Mouse (Mus musculus) 416B (cell line): ENCODE data around the gene 4930402H24Rik.

Experiments used
- DNase-seq: peaks from one replicate; pipeline ENCODE4 v3.0.0; 2011; ENCODE audit warnings: low read depth

4930402H24Rik gene

DNA sequence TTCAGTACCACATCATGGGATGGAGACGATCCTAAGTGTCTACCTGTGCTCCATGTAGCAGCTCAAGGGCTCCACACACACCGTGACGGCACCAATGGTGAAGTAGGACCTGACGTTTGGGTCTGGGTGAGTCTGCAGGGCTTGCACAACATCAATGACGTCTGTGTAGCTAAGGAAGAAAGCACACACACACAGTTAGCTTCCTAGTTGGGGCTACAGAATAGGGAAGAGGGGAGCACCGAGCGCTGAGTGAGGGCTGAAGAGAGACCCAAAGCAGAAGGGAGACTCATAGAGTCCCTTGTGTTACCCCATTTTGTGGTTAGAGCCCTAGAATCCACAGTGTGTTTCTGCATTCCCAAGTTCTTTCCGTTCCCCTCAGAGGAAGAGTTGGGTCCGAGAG lies 175.5 kb downstream of the 4930402H24Rik start:
- no peak for DNase-seq

DNA sequence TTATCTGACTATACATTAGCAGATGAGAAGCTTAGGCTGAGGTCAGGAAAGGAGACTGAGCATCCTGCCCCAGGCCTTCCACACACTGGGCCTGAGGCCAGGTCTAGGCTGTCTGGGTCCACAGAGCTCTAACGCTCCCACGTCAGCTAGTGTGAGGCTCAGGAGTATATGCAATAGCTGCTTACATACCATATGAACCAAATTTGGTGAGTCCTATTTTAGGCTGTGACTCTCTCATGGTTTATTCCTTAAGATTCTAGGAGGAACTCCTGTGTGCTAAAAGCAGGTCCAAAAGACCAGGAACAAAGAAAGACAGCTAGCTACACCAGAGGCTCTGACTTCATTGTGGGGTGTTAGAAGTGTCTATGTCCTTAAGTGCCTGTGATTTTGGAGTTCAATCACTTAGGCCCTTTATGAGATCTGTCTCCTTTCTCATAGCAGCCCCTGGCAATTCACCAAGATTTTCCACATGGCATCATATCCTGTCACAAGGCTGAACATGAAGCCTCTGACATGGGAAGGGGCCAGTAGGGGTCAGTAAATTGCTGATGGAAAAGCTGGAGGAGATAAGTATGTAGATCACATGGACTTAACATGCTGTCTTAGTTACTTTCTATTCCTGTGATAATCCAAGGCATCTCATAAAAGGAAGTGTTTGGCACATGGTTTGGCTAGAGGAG lies 177.2 kb downstream of the 4930402H24Rik start:
- peak; percentile 14 for DNase-seq

DNA sequence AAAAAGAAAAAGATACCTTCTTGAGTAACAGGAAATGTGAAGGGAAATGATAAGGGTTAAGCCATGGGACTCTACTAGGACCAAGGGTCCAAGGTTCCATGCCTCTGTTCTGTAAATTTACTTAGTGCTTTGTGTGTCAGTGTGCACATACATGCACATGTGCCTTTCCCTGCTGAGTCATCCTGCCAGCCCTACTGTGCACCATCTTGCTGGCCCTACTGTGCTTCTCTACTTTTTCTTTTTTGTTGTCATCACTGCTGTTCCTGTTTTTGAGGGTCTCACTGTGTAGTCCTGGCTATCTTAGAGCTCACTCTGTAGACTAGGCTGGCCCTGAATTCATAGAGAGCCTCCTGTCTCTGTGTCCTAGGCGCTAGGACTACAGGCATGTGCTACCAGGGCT lies 178.5 kb downstream of the 4930402H24Rik start:
- DNase-seq, result peak; percentile 41

DNA sequence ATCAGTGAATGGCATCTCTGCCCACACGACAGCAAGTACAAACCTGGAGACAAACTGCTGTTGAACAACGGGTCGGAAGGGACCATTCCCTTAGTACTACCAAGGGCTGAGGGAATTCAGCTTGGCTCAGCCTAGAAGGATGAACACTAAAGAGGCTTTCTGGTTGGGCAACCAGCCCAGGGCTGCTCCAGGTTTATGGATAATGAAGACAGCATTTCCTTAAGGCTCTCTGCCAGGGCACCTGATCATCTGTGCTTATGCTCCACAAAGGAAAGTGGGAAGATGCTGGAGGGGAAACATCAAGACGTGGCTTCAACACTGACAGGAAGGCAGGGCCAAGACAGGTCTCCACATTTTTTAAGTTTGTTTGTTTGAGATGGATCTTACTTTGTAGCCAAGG lies 181.8 kb downstream of the 4930402H24Rik start:
- DNase-seq, result no peak

DNA sequence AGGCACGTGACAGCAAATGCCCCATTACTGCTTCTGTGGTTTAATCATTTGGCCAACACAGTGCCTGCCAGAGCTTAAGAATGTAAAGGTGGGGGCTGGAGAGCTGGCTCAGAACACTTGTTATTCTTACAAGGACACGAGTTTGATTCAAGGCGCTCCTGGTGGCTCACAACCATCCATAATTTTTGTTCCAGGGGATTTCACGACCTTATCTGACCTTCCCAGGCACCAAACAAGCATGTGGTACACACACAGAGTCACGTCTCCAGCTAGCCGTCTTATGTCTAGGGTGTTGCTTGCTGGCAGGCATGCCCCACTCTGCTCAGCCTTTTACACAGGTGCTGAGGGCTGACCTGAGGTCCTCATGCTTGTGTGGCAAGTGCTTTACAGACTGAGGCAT lies 188.3 kb downstream of the 4930402H24Rik start:
- DNase-seq, result no peak

DNA sequence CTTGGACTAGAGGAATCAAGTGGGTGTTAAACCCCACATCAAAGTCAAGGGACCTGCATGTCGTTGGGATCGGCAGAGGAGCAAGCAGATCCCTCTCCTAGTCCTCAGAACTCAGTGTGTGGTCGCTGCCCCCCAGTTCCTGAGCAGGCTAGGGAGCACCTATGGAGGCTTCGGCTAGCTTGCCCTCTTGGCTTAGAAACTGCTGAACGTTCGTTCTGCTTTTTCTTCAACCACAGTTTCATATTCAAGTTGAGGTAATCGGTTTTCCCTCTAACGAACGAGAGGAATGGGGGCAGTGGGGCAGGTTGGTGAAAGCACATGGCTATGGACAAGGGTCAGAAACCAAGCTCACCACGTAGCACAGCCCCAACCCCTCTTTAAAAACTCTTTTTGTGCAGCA lies 199.1 kb downstream of the 4930402H24Rik start:
- DNase-seq, result no peak

DNA sequence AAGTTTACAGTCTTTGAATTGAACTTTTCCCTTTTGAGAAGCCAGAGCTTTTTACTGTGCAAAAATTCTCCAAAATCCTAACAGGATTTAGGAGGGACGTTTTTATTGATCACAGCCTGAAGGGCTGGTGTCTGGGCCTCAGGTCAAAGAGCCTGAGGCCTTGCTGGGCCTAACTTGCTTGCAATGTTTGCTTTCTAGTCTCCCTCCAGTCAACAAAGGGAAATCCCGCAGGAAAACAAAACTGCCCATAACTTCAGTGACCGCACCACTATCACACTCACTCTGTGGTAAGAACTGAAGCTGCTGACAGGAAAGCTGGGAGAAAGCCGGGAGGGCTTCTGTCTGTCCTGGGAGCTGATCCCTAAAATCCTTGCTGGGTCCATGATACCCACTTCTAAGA lies 199.6 kb downstream of the 4930402H24Rik start:
- no peak for DNase-seq

DNA sequence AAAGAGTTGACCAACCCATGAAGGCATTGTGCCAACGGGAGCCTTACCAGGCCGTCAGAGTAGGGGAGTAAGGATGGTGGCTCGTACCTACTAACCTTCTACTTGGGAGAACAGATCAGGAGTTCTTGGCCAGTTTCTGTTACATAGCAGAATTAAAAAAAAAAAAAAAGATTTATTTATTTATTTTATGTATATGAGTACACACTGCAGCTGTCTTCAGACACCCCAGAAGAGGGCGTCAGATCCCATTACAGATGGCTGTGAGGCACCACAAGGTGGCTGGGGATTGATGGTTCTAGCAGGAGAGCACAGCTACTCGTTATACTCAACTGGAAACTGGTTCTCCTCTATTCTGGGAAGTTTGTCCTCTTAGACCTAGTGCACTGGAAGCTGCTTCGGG lies 201.0 kb downstream of the 4930402H24Rik start:
- peak; percentile 12 for DNase-seq

DNA sequence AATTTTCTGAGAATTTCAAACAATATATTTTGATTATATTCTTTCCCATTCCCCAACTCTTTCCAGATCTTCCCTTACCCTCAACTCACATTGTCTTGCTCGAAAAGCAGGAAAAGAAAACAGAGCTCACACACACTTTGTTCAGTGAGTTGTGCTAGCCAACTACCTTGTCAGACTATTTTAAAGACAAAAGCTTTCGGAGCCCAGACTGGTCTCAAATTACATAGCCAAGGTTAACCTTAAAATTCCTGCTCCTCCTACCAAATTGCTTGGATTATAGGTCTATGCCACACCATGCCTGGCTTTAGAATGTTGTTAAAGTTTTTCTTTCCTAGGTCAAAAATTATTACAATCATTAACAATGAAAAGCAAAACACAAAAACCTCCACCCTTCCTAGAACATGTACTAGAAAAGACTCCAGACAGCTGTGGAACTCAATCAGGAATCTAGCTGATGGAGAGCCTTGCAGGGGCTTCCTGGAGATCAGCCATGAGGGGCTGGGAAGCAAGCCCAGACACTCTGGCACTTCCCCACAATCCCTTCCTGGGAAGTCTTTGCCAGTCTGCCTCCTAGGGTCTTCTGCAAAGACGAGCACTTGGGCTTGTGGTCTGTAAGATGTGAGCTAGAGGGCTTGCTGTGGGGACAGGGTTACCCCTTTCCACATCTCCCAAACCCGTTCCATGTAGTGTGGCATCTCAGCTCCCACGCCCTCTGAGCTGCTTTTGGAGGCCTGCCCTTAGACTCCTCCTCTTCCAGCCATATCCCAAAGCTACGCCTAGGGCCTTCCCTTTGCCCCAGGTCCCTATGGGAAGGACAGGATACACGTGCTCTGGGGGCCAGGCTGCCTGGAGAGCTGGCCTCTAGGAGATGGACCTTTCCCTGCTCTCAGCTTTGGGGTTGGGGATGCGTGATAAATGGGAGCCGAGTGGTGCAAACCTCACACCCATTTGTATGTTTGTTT lies 201.9 kb downstream of the 4930402H24Rik start:
- no peak for DNase-seq

DNA sequence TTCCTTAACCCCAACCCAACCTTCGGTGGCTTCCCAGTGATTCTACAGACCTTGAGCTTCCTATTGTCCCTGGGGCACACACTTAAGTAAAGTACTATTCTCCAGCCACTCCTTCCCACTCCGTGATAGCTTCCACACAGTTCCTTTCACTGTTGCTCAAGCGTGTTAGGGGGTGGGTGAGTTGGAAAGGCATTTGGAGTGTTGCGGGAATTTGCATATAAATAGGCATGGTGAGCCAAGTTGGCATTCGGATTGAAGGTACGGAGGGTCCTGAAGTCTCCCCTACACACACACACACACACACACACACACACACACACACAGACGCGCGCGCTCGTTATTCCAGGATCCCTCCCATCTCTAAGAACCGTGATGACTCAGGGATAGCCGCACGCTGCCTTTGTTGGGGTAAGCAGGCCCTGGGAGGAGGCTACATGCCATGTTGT lies 208.4 kb downstream of the 4930402H24Rik start:
- DNase-seq, result no peak

DNA sequence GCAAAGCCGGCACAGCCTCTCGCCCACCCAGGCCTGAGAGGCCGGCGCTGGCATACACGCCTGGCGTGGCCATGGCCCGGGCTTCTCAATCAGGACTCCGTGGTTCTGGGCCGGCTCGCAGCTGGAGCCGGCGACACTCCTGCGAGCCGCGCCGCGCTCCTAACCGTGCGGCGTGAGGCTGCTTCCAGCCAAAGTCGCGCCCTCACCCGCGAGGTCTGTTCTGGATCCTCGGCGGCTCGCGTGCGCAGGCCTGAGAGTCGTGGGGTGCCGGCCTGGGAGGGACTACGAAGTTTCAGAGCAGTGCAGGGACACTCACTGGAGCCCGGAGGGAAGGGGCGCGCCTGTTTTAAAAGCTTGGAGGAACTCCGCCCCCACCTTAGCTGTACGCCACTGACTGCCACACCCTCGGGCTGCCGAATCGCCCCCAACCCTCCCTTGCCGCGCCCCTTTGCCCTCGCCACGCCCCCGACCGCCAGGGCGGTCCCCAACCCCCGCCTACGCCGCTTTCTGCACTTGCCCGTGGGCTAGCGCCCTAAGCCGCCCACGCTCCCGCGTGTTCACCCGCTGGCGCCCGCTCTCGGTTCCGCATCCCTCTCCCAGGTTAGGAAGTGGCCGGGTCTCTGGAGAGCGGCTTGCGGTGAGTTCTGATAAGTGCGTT lies 208.9 kb downstream of the 4930402H24Rik start, which contains the start of gene Slc4a11:
Gene Slc4a11 (minus strand): TSS at position 367 of the 658 bp plus-strand sequence.
- no peak for DNase-seq

DNA sequence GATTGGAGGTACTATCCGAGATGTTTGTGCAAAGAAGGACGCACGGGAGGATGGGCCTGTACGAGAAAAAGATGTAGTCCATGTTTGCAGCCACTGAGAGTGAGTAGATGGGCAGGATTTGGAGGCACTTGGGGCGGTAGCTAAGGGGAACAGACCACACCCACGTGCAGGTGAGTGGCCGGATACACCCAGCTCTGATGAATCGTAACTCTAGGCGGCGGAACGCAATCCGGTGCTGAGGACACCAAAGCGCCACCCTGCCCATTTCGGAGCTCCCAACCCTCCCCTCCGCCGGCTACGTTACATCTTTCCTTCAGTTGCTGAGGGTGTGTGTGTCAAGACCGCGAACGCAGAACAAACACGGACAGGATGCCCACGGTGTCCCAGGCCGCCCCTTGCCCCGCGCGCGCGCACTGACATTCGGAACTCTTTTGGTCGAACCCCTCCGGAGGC lies 209.5 kb downstream of the 4930402H24Rik start:
- no peak for DNase-seq

DNA sequence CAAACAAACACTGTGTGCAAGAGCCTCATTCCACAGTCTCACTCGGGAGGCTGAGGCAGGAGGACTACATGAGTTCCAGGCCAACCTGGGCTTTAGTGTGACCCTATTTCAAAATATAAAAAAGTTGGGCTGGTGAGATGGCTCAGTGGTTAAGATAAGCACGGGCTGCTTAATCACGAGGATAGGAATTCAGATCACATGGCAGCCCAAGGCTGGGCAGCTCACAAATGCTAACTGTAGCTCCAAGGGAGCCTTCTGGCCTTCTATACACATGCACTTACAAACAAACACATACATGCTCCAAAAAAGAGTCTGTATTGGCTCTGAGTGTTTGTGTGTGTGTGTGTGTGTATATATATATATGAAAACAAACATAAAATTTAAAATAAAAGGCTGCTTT lies 212.6 kb downstream of the 4930402H24Rik start:
- no peak for DNase-seq

DNA sequence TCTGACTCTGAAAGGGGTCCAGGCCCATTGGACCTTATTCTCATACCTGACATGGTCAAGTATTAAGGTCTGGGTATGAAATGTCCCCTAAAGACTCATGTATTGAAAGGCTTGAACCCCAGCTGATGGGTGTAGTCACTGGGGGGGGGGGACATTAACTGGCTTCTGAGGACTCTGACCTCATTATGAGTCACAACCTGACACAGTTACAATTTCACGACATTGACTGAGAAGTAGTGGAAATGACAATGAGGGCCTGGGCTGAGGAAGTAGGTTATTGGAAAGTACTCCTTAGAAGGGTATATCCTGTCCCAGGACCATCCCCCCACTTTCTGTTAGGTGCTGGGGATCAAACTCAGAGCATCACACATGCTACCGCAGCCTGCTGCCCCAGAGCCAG lies 217.2 kb downstream of the 4930402H24Rik start:
- peak; percentile 72 for DNase-seq

DNA sequence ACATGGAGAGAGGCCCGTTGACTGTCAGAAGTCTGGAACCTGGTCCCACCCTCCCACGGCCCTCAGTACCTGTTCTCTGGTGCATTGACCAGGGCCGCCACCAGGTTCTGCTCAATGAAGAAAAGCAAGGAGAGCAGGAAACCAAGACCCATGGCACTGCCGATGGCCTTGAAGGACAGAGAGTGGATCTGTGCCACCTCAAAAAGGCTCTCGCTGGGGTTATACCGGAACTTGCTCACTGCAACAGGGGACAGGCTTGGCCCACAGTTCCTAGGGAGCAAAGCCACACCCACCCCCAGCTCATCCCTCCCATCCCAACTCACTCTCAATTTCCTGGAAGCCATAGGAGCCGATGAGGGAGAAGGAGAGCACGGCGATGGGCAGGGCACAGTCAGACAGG lies 220.8 kb downstream of the 4930402H24Rik start:
- DNase-seq, result no peak

DNA sequence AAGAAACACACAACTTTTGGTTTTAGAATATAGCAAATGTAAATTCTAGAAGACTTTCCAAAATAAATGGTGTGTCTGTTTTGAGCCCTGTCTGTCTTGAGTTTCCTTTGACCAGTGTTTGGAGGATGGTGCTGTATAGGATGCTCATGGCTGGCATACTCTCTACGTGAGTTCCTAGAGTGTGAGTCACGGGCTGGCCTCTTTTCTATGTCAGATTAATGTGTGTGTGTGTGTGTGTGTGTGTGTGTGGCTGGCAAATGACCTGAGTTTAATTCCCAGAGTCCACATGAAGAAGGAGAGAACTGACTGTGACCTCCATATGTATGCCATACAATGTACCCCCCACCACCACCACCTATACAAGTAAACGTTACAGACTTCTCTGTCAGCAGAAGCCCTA lies 224.7 kb downstream of the 4930402H24Rik start:
- no peak for DNase-seq

DNA sequence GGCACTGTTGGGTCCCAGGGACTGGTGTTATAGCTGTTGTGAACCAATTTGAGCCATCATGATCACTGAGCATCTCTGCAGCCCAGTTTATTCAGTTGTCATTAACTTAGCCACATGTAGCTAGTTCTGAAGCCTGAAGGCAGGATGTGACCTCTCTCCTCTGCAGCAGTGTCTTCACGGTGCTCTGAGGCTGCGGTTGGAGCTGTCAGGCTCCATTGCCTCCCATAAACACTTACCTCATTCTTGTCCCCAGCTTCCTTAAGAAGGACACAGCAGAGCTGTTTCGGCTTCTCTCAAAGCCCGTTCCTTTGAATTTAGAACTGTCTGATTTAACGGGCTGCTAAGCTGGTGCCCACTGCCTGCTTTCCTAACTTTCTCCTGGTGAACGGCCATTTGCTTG lies 226.3 kb downstream of the 4930402H24Rik start:
- DNase-seq, result no peak

DNA sequence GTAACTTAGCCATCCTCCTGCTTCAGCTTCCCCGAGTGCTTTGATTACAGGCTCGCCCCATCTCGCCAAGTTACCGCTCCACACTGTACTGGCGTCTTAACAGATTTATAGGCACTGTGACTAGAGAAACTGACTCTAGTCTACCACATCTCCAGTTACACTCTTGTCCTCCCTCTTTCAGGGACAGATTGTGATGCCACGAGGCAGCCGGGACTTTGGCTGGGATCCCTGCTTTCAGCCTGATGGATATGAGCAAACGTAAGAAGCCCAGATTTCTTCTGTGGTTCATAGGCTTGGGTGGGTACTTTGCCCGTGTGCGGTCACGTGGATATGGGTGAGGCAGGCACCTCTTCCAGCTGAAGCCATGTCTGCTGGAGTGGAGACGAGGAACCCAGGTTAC lies 227.1 kb downstream of the 4930402H24Rik start:
- DNase-seq, result no peak

DNA sequence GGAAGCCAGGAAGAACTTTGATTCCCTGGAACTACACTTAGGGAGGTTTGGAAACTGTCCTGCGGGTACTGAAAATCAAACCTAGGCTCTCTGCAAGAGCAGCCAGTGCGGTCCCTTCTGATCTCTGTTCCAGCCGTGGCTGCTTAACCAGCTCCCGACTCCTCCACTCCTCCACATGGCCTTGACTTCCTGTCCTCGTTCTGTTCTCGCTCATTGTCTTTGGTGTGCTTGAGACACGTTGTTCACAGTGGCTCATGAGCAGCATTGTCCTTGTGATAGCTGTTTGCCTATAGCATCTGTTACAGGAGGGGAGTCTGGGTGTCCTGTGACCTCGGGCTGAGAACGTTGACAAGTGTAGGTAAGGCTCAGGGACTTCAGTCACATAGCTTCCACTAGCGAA lies 229.0 kb downstream of the 4930402H24Rik start:
- no peak for DNase-seq

DNA sequence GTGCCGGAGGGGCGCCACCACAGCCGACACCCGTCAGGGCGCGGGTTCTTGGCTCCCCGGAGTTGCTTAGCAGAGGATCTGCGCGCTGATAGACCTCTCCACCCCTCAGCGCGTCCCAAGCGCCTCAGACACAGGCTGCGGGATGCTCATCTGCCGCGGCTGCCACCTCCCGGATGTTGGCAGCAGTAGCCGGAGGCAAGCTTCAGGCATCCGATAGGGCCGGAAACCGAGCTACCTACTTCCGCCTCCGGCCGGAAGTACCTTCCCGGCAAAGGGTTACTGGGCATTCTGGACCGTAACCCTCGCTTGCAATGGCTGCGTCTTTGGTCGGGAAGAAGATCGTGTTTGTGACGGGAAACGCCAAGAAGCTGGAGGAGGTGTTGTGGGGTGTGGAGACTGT lies 238.6 kb downstream of the 4930402H24Rik start, which contains the start of gene Itpa:
Gene Itpa (plus strand): TSS at position 52 of the 400 bp plus-strand sequence.
- peak; percentile 90 for DNase-seq

DNA sequence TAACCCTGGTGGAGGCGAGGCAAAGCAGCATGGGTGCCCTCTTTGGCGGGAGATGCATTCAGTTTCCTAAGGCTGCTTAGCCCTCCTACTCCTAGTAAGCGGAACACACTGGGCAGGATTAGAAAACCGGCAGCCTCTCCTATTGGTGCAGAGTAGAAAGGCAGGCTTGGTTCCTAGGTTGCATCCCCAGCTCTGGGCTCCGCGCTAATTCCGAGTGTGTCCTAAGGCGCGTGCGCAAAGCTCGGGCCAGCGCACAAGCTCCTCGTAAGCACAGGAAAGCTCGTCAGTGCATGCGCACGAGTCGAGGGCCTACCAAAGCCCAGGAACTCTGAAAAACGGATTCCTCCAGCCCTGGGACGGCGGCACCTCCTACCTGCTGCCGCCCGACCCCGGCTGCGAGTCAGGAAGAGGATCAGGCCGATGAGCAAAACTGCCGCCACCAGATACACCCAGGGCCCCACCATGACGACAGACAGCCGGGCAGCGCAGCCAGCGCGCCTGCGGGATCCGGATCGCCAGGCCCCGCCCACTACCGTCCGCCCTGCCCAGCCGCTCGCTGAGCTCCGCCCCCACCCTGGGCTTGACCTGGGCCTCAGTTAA lies 242.0 kb downstream of the 4930402H24Rik start, which contains the start of gene Ddrgk1:
Gene Ddrgk1 (minus strand): TSS at position 558 of the 600 bp plus-strand sequence.
- peak; percentile 99 for DNase-seq

DNA sequence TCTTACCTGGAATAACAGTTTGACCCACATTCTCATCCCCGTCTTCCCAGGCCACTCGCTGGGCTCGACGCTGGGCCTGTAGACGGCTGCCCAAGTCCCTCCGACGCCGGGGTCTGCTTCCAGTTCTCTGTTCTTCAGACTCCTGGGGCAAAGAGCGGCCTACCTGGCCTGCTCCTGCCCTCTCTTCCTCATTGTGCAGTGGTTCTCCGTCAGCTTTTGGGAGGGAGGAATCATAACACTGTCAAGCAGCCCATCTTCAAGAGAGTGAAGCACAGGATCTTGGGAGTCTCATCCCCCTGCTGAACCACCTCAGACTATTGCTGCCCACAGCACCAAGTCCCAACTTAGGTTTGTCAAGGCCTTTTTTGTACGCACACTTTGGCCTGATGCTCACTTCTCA lies 242.9 kb downstream of the 4930402H24Rik start:
- DNase-seq, result no peak
